Mouse (Mus musculus) retina, adult 2 months (tissue): ENCODE data around the gene Ovol3.
"Not testable (repeated sequence)": the region's sequence is repeated elsewhere in the genome, so short reads cannot be mapped to it uniquely, and the experiment has no call there.

Experiments
- DNase-seq: peaks from one replicate; pipeline ENCODE4 v3.0.0-alpha.2; 2012; ENCODE audit warnings: low read depth, low spot score

Ovol3 gene

GRCm38 (mm10) chr7:30235625-30236024, at the start of gene Ovol3:
Gene Ovol3 (minus strand): TSS chr7:30235725.
- no peak for DNase-seq

- no peak for DNase-seq
Measured at GRCm38 (mm10) chr7:30282740-30283139, 47.2 kb upstream of the Ovol3 start.

DNA sequence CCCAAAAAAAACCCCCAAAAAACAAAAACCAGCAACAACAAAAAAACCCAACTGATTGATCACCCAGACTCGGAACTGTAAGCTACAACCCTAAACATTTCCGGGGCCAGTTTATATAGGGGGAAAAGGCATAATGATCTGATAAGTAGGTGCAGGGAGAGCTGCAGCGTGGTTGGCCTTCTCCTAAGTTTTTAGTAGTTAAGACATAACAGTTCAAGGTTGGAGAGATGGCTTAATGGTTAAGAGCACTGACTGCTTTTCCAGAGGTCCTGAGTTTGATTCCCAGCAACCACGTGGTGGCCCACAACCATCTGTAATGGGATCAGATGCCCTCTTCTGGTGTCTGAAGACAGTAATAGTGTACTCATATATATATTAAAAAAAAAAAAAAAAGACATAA, 46.0 kb upstream of the Ovol3 start:
- DNase-seq = no peak

- DNase-seq = peak; percentile 59
Measured at GRCm38 (mm10) chr7:30280670-30281138, 45.2 kb upstream of the Ovol3 start.

GRCm38 (mm10) chr7:30279951-30280669, 44.6 kb upstream of the Ovol3 start, which contains the start of the genes Thap8 and Wdr62:
Gene Thap8 (plus strand): TSS chr7:30280094.
Gene Wdr62 (minus strand): TSS chr7:30280419.
- DNase-seq = peak; percentile 76

DNA sequence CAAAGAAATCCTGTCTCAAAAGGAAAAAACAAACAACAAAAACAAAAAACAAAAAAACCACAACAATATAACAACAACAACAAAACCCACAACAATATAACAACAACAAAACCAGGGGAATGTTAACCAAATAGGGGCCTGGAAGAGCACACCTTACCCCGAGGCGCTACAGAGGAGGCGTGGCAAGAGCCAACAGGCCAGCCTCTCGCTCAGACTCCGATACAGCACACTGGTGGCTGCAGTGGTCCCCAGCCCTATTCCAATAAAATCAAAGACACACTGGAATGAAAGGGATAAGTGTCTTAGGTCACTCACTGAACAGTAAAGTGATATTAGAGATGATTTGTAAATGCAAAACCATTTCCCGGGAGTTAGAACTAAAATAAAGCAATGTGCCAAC, 44.0 kb upstream of the Ovol3 start:
- no peak for DNase-seq

DNA sequence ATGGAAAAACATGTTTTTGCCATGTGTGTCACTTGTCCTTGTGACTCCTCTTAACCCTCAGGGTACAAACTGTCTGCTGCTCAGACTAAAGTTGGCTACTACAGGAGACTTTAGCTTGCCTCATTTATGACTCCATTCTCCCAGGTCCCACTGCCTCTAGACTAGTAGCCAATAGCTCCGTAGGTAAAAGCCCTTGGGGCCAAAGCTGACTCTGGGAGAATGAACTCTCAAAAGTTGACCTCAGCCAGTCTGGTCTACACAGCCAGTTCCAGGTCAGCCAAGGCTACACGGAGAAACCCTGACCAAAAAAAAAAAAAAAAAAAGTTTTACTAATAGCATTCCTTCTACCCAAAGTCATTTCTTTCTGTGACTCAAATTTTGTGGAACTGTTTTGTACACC, 43.4 kb upstream of the Ovol3 start:
- no peak for DNase-seq

DNA sequence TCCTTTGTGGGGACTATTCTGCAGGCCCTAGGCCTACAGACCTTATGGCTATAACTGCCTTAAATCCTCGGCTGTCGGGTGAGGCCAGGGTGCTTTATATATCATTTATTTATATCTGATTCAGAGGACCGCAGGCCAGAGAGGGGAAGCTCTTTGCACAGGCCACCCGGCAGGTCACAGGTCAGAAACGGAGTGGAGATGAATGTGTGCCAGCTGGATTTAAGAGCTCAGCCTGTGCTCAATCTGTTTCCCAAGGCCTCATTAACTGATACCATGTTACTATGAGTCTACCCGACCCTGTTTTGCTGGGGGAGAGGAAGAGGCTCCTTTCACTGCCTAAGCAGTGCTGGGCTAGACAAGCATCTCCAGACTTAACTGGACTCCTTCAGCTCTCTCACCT, 38.9 kb upstream of the Ovol3 start:
- no peak for DNase-seq

DNA sequence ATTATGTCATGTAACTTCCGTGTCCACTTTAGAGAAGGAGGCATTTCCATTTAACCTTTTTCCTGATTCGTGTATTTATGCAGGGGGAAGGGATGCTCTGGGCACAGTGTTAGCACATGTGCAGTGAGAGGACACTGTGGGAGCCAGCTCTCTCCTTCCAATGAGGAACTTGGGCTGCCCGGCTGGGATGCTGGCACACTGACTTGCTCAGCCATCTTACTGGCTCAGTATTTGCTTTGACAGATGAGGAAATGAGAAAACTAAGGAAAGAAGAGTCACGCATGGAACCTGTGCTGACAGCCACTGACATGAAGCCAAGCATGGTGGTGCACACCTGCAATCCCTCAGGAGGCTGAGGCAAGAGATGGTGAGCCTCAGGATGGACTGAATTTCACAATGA, 34.1 kb upstream of the Ovol3 start:
- no peak for DNase-seq

GRCm38 (mm10) chr7:30266780-30267179, 31.3 kb upstream of the Ovol3 start:
- no peak for DNase-seq

DNA sequence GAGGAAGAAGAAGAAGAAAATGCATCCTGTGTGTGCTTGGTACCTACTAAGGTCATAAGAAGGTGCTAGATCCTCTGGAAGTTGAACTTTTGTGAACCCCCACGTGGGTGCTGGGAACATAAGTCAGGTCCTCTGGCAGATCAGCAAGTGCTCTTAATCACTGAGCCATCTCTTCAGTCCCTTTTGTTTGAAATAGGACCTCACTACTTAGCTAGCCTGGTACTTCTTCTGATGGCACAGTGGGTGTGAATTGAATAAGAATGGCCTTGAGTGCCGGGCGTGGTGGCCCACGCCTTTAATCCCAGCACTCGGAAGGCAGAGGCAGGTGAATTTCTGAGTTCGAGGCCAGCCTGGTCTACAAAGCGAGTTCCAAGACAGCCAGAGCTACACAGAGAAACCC, 30.4 kb upstream of the Ovol3 start:
- no peak for DNase-seq

GRCm38 (mm10) chr7:30265531-30265930, 30.0 kb upstream of the Ovol3 start:
- DNase-seq = no peak

DNA sequence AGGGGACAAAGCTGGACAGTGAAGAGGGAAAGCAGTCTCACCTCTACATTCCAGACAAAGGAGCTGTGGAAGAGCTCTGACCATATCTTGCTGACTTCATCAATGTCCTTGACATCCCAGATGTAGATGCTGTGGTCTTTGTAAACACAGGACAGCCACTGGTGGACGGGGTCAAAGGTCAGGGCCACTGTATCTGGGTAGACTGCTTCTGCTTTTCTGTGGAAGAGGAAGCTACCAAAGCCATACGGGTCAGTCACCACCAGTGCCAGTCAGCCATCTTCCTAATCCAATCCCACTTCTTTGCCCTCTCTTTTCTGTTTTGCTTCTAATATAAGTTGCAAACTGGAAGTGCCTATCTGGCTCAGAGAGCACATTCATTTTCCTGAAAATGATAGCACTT, 29.5 kb upstream of the Ovol3 start:
- no peak for DNase-seq

DNA sequence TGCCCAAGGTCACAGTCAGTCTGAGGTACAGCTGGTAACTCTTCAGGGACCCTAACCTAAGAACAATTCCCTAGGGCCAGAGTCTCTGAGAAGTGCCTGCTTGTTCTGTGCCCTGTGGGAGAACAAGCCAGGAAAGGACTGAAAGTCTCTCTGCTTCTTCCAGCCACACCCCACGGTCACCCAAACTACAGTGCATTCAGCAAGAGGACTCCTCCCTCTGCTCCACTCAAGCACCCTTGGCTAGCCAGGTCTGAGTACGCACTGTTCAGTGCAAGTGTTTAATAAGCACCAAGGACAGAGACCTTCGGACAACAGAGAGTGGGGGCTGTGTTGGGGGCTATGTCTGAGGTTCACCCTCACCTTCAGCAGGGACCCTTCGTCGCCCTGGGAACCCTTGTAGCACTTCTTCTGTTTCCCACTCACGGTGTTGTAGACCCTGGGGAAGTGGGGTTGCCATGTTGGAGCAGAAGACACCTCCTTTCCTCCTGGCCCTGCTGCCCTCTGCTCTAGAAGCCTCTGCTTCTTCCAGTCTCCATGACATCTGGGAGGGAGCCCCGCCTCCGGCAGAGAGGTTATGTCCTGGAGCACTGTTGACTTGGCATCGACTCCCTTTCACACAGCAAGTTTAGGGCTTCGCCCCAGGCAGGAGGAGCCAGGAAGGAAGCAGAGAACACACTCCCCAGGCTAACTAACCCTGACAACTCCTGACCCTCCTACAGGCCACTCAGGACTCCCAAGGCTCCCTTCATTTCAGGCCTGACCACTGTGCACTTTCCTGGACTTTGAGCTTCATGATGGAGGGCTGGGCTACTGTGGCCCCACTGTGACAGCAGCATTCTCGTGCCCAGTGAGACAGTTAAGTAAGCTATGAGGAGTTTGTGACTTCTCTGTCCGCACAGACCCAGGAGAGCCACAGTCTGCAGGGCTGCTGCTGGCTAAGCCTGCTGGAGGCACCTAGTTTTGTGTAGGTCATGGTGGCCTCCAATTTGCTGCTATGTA, 16.7 kb upstream of the Ovol3 start:
- no peak for DNase-seq

DNA sequence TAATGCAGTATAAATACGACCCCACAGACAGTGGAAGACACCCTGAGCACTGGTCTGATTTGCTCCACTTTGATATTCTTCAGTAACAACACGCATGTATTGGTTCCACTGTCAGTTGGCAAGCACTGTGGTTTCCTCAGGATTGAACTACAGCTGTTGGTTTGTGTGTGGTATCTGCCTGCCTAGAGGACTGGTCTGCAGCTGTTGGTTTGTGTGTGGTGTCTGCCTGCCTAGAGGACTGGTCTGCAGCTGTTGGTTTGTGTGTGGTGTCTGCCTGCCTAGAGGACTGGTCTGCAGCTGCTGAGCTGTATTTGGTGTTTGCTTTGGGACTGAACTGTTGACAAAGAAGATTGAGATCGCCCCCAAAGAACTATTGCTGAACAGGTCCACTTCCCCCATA, 1.8 kb upstream of the Ovol3 start:
- not testable (repeated sequence) for DNase-seq

GRCm38 (mm10) chr7:30235091-30235490, 434 bp downstream of the Ovol3 start:
- no peak for DNase-seq

- DNase-seq = no peak
Measured at GRCm38 (mm10) chr7:30234276-30234858, 1.2 kb downstream of the Ovol3 start.

- DNase-seq = no peak
Measured at GRCm38 (mm10) chr7:30233387-30233786, 2.1 kb downstream of the Ovol3 start.

GRCm38 (mm10) chr7:30232631-30233148, 2.8 kb downstream of the Ovol3 start:
- DNase-seq = no peak

GRCm38 (mm10) chr7:30231669-30232454, 3.7 kb downstream of the Ovol3 start, which contains the start of the genes Polr2i and Tbcb:
Gene Polr2i (plus strand): TSS chr7:30231948.
Gene Tbcb (minus strand): TSS chr7:30232272.
- peak; percentile 97 for DNase-seq

DNA sequence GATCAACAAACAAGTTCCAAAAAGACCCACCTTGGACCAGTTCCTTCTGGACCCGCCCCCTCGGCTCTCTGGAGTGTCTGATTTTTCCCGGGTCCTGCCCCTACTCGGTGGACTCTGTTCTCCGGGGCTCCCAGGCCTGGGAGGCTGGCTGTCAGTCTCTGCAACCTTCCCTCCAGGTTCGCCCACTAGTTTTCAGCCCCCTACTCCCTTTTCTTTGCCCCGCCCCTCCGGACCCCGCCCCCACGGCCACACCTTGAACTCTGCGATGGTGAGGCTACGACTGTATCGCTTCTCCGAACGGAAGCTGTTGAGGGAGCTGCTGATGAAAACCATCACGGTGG, 4.2 kb downstream of the Ovol3 start:
- DNase-seq = no peak
